Comparison of ENCODE assay signal across 12 mouse cellular contexts in the genomic region with DNA sequence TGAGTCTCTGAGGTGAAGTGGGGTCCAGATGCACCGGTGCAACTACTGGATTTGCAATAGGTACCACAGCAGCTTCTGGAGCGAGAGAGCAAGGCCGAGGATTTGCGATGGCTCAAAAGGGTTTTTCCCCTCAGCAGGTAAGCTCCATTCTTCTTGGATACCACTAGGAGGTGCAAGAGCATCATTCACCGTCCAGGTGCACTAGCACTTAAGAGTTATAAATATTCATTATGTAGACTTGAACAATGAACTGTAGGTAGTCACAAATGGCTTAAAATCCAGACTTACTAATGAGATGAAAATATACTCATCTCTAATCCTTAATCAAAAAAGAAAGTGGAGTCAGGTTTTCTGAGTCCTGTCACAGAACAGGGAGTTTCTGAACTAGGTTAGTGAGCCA. TPM values are rescaled to one million over a fixed set of nuclear protein-coding genes. Genes with fewer than 3 reads are reported as not detected.
DNase-seq lines count a peak whose midpoint lies in the region; ATAC-seq and TF ChIP-seq lines count a peak whose summit lies in the region.
"Had no signal": no experiment of that assay in that cellular context is flagged by ENCODE, and none has a peak within 500 bp of the region (broad histone marks: within the 10 kb centered on the region; RNA-seq: fewer than 3 reads in every experiment).

No protein-coding gene starts in this region.

- no peak overlapping the region for H3K27ac ChIP-seq in intestine, postnatal 0 days (ENCODE audit: low read depth, low read length)
- no peak overlapping the region for H3K27ac ChIP-seq in intestine, embryonic 16.5 days (ENCODE audit: low read length)
- no peak overlapping the region for H3K27ac ChIP-seq in midbrain, postnatal 0 days (ENCODE audit: low read depth, low read length)
- no peak overlapping the region for H3K27ac ChIP-seq in midbrain, embryonic 10.5 days (replicated peaks)
- H3K27ac ChIP-seq: embryonic facial prominence, embryonic 13.5 days had no signal

- 24% methylated on average over 5 of the region's 5 CpGs for WGBS in intestine, postnatal 0 days
- WGBS in intestine, embryonic 16.5 days: 33% methylated on average over 5 of the region's 5 CpGs
- 27% methylated on average over 5 of the region's 5 CpGs for WGBS in midbrain, postnatal 0 days
- WGBS in midbrain, embryonic 10.5 days: 28% methylated on average over 5 of the region's 5 CpGs

- H3K4me2 ChIP-seq in intestine, postnatal 0 days (replicated peaks; ENCODE audit: low read depth): no peak overlapping the region
- H3K4me2 ChIP-seq in intestine, embryonic 16.5 days (ENCODE audit: low read depth, low read length): no peak overlapping the region
- H3K4me2 ChIP-seq in midbrain, postnatal 0 days (ENCODE audit: low read depth, low read length, poor library complexity, severe bottlenecking): no peak overlapping the region
- H3K4me2 ChIP-seq: embryonic facial prominence, embryonic 13.5 days; midbrain, embryonic 11.5 days had no signal

- no peak overlapping the region for H3K4me3 ChIP-seq in intestine, postnatal 0 days (ENCODE audit: low read depth, low read length)
- no peak overlapping the region for H3K4me3 ChIP-seq in intestine, embryonic 16.5 days (ENCODE audit: low read length)
- no peak overlapping the region for H3K4me3 ChIP-seq in midbrain, postnatal 0 days (ENCODE audit: low read depth, low read length)
- H3K4me3 ChIP-seq in midbrain, embryonic 10.5 days: no peak overlapping the region
- H3K4me3 ChIP-seq: embryonic facial prominence, embryonic 13.5 days had no signal

- H3K4me1 ChIP-seq in intestine, postnatal 0 days (replicated peaks; ENCODE audit: control insufficient read depth, insufficient read depth, low read length): no peaks in the 10 kb centered on the region
- no peaks in the 10 kb centered on the region for H3K4me1 ChIP-seq in intestine, embryonic 16.5 days (ENCODE audit: control insufficient read depth, insufficient read depth, low read length)
- no peaks in the 10 kb centered on the region for H3K4me1 ChIP-seq in midbrain, postnatal 0 days (ENCODE audit: insufficient read depth, low read length)
- no peaks in the 10 kb centered on the region for H3K4me1 ChIP-seq in midbrain, embryonic 10.5 days
- H3K4me1 ChIP-seq: embryonic facial prominence, embryonic 13.5 days had no signal

- H3K9me3 ChIP-seq in intestine, postnatal 0 days (ENCODE audit: control insufficient read depth): no peaks in the 10 kb centered on the region
- H3K9me3 ChIP-seq in intestine, embryonic 16.5 days (ENCODE audit: control insufficient read depth, low read length): no peaks in the 10 kb centered on the region
- H3K9me3 ChIP-seq in midbrain, postnatal 0 days (ENCODE audit: low read length): no peaks in the 10 kb centered on the region
- no peaks in the 10 kb centered on the region for H3K9me3 ChIP-seq in midbrain, embryonic 10.5 days (replicated peaks)
- H3K9me3 ChIP-seq: embryonic facial prominence, embryonic 13.5 days had no signal

- peak; percentile 40 for DNase-seq in midbrain, postnatal 0 days (ENCODE audit: low spot score)
- no peak for DNase-seq in midbrain, embryonic 10.5 days (ENCODE audit: low spot score)
- peak; percentile 68 for DNase-seq in embryo, embryonic 10 days (ENCODE audit: low spot score)
- peak; percentile 24 for DNase-seq in telencephalon, adult 2 months (ENCODE audit: low read depth, low spot score)
- DNase-seq in gastrocnemius, postnatal 4 days (ENCODE audit: low spot score in 2 of 2): no peak
- no peak for DNase-seq in thymus, postnatal 4 days
- DNase-seq: left cerebral cortex, postnatal 4 days had no signal

- no peak overlapping the region for H3K9ac ChIP-seq in intestine, postnatal 0 days (ENCODE audit: low read depth, low read length)
- H3K9ac ChIP-seq in intestine, embryonic 16.5 days (ENCODE audit: low read depth, low read length): no peak overlapping the region
- H3K9ac ChIP-seq in midbrain, postnatal 0 days (replicated peaks; ENCODE audit: low read length, poor library complexity, severe bottlenecking): no peak overlapping the region
- H3K9ac ChIP-seq: embryonic facial prominence, embryonic 13.5 days had no signal

- ATAC-seq in intestine, postnatal 0 days: no peak
- no peak for ATAC-seq in intestine, embryonic 16.5 days
- no peak for ATAC-seq in midbrain, postnatal 0 days (ENCODE audit: low FRiP score)

- TF ChIP-seq CTCF in intestine, postnatal 0 days (IDR thresholded peaks at IDR 0.05; ENCODE audit: low read depth): peak; percentile 82
- TF ChIP-seq CTCF in midbrain, postnatal 0 days (IDR thresholded peaks at IDR 0.05): peak; percentile 70

- no peaks in the 10 kb centered on the region for H3K27me3 ChIP-seq in intestine, postnatal 0 days (replicated peaks; ENCODE audit: control insufficient read depth, insufficient read depth, low read length)
- no peaks in the 10 kb centered on the region for H3K27me3 ChIP-seq in intestine, embryonic 16.5 days (replicated peaks; ENCODE audit: control insufficient read depth, insufficient read depth, low read length)
- H3K27me3 ChIP-seq in midbrain, postnatal 0 days (ENCODE audit: insufficient read depth, low read length): no peaks in the 10 kb centered on the region
- H3K27me3 ChIP-seq in midbrain, embryonic 10.5 days (ENCODE audit: low read depth, poor library complexity, severe bottlenecking): no peaks in the 10 kb centered on the region
- H3K27me3 ChIP-seq: embryonic facial prominence, embryonic 13.5 days had no signal

- no peaks in the 10 kb centered on the region for H3K36me3 ChIP-seq in intestine, postnatal 0 days (ENCODE audit: control insufficient read depth, insufficient read depth)
- H3K36me3 ChIP-seq in intestine, embryonic 16.5 days (ENCODE audit: control insufficient read depth, insufficient read depth, low read length): no peaks in the 10 kb centered on the region
- H3K36me3 ChIP-seq in midbrain, postnatal 0 days (ENCODE audit: insufficient read depth, low read length): no peaks in the 10 kb centered on the region
- H3K36me3 ChIP-seq in midbrain, embryonic 10.5 days: no peaks in the 10 kb centered on the region
- H3K36me3 ChIP-seq: embryonic facial prominence, embryonic 13.5 days had no signal

RNA-seq across cellular contexts. Expression of a gene that starts 8.2 kb away (rescaled TPM):
- not detected in 2 replicates for polyA plus RNA-seq in intestine, postnatal 0 days (2015; fragmentation: Nextera tagmentation; extraction: Ambion mirVana)
- polyA plus RNA-seq in intestine, embryonic 16.5 days (2015; fragmentation: Nextera tagmentation; extraction: Ambion mirVana): not detected in 2 replicates
- total RNA-seq in midbrain, postnatal 0 days (2014; rRNA removed): not detected in 2 replicates
- polyA plus RNA-seq in midbrain, postnatal 0 days (2015; fragmentation: Nextera tagmentation; extraction: Ambion mirVana): 0.05 TPM in 1 of 2 replicates, not detected in the other
- 0.12 and 0.16 TPM in 2 replicates for polyA plus RNA-seq in midbrain, embryonic 10.5 days (2016; fragmentation: Nextera tagmentation; extraction: Ambion mirVana)
- total RNA-seq in gastrocnemius, postnatal 4 days (2021): under 1 TPM in 1 of 2 experiments, not detected in 1; 0.13 TPM
- total RNA-seq: left cerebral cortex, postnatal 4 days had no signal
- polyA plus RNA-seq: intestine, embryonic 14.5 days had no signal

RNA-seq across cellular contexts. Expression of a gene that starts 27.2 kb away (rescaled TPM):
- 17.7 and 18.1 TPM in 2 replicates for polyA plus RNA-seq in intestine, postnatal 0 days (2015; fragmentation: Nextera tagmentation; extraction: Ambion mirVana)
- polyA plus RNA-seq in intestine, embryonic 16.5 days (2015; fragmentation: Nextera tagmentation; extraction: Ambion mirVana): 27.1 and 29.4 TPM in 2 replicates
- total RNA-seq in midbrain, postnatal 0 days (2014; rRNA removed): 5.2 and 6.3 TPM in 2 replicates
- 9.8 and 11.1 TPM in 2 replicates for polyA plus RNA-seq in midbrain, postnatal 0 days (2015; fragmentation: Nextera tagmentation; extraction: Ambion mirVana)
- 12.9 and 13.0 TPM in 2 replicates for polyA plus RNA-seq in midbrain, embryonic 10.5 days (2016; fragmentation: Nextera tagmentation; extraction: Ambion mirVana)
- total RNA-seq in gastrocnemius, postnatal 4 days (2021): 10 to 100 TPM; 19.0 to 22.1 TPM

RNA-seq across cellular contexts. Expression of a gene that starts 29.0 kb away (rescaled TPM):
- polyA plus RNA-seq in intestine, postnatal 0 days (2015; fragmentation: Nextera tagmentation; extraction: Ambion mirVana): 0.05 and 0.12 TPM in 2 replicates
- polyA plus RNA-seq in intestine, embryonic 16.5 days (2015; fragmentation: Nextera tagmentation; extraction: Ambion mirVana): not detected in 2 replicates
- total RNA-seq in midbrain, postnatal 0 days (2014; rRNA removed): 5.1 and 5.6 TPM in 2 replicates
- polyA plus RNA-seq in midbrain, postnatal 0 days (2015; fragmentation: Nextera tagmentation; extraction: Ambion mirVana): 2.4 and 2.7 TPM in 2 replicates
- 0.33 and 0.82 TPM in 2 replicates for polyA plus RNA-seq in midbrain, embryonic 10.5 days (2016; fragmentation: Nextera tagmentation; extraction: Ambion mirVana)
- total RNA-seq in gastrocnemius, postnatal 4 days (2021): under 1 TPM; 0.12 to 0.13 TPM
- polyA plus RNA-seq: intestine, embryonic 14.5 days had no signal

RNA-seq across cellular contexts. Expression of a gene that starts 55.8 kb away (rescaled TPM):
- 0.70 and 1.1 TPM in 2 replicates for polyA plus RNA-seq in intestine, postnatal 0 days (2015; fragmentation: Nextera tagmentation; extraction: Ambion mirVana)
- 1.4 and 1.7 TPM in 2 replicates for polyA plus RNA-seq in intestine, embryonic 16.5 days (2015; fragmentation: Nextera tagmentation; extraction: Ambion mirVana)
- total RNA-seq in midbrain, postnatal 0 days (2014; rRNA removed): 7.4 and 8.6 TPM in 2 replicates
- 0.88 and 0.94 TPM in 2 replicates for polyA plus RNA-seq in midbrain, postnatal 0 days (2015; fragmentation: Nextera tagmentation; extraction: Ambion mirVana)
- 1.7 and 2.0 TPM in 2 replicates for polyA plus RNA-seq in midbrain, embryonic 10.5 days (2016; fragmentation: Nextera tagmentation; extraction: Ambion mirVana)
- total RNA-seq in gastrocnemius, postnatal 4 days (2021): 10 to 100 TPM; 38.0 to 39.4 TPM

RNA-seq across cellular contexts. Expression of a gene that starts 56.6 kb away (rescaled TPM):
- polyA plus RNA-seq in intestine, postnatal 0 days (2015; fragmentation: Nextera tagmentation; extraction: Ambion mirVana): 7.2 and 7.9 TPM in 2 replicates
- polyA plus RNA-seq in intestine, embryonic 16.5 days (2015; fragmentation: Nextera tagmentation; extraction: Ambion mirVana): 2.2 and 2.7 TPM in 2 replicates
- 0.52 and 0.55 TPM in 2 replicates for total RNA-seq in midbrain, postnatal 0 days (2014; rRNA removed)
- polyA plus RNA-seq in midbrain, postnatal 0 days (2015; fragmentation: Nextera tagmentation; extraction: Ambion mirVana): 0.69 and 0.75 TPM in 2 replicates
- 0.10 and 0.40 TPM in 2 replicates for polyA plus RNA-seq in midbrain, embryonic 10.5 days (2016; fragmentation: Nextera tagmentation; extraction: Ambion mirVana)
- total RNA-seq in gastrocnemius, postnatal 4 days (2021): 100 to 1,000 TPM in 1 of 2 experiments, 10 to 100 TPM in 1; 88.6 to 108 TPM

Comparison
In these comparisons a context has a peak if more than half of its experiments do, and no peak if none do; other contexts are left out.
1. DNase-seq: peak in midbrain, postnatal 0 days (single experiment), embryo, embryonic 10 days (single experiment) and telencephalon, adult 2 months (single experiment); none in midbrain, embryonic 10.5 days (single experiment), gastrocnemius, postnatal 4 days (0 of 2) and thymus, postnatal 4 days (single experiment).